Mouse (Mus musculus): ENCODE measurements around the gene Nagk. TPM values are rescaled to one million over a fixed set of nuclear protein-coding genes. Genes with fewer than 3 reads are reported as not detected.

The Nagk gene
- polyA plus RNA-seq, 1 experiment: 37.3 TPM

- Histone ChIP-seq H3K79me2 (ENCODE audit: control insufficient read depth, insufficient read depth) (no peaks in the 10 kb centered on the region), H3K79me3 (ENCODE audit: low read depth) (no peaks in the 10 kb centered on the region), H3K36me3 (ENCODE audit: control insufficient read depth, insufficient read depth) (no peaks in the 10 kb centered on the region), H3ac (ENCODE audit: control insufficient read depth, insufficient read length, low read depth) (no peak overlapping the region), H3K27me3 (ENCODE audit: control insufficient read depth, insufficient read depth, insufficient read length) (peaks cover 6% of the 10 kb centered on the region), H3K4me3 (ENCODE audit: insufficient read depth, poor library complexity, severe bottlenecking) (no peak overlapping the region)
- TF ChIP-seq CTCF (IDR thresholded peaks at IDR 0.05; ENCODE audit: control insufficient read depth, insufficient read depth, insufficient read length) (no peak), MYOD1 (IDR thresholded peaks at IDR 0.05; ENCODE audit: control insufficient read depth, insufficient read length, low read depth) (peak; percentile 8)
Measured at GRCm38 (mm10) chr6:83791251-83791890, 3.4 kb upstream of the Nagk start.

DNA sequence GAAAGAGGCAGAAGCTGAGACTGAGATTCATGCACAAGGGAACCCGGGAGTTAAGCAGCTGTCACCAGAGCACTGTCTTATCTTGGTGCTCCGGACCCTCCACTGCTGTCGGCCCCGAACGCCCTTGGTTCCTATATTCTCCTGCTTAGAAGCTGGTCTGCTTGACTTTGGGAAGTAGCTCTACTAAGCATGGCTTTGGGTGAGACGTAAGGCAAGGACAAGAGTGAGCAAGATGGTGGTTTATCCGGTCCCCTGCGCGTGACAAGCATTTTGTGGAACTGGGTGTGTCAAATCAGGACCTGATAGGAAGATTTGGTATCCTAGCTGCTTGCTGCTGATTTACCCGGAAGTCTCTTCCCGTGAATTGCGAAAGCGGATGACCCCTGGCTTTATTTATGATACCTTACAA, 714 bp downstream of the Nagk start:
- Histone ChIP-seq H3K4me3 (ENCODE audit: insufficient read depth, poor library complexity, severe bottlenecking) (peak overlapping the region; percentile 64), H3K79me3 (ENCODE audit: low read depth) (no peaks in the 10 kb centered on the region), H3ac (ENCODE audit: control insufficient read depth, insufficient read length, low read depth) (peak overlapping the region; percentile 80), H3K27me3 (ENCODE audit: control insufficient read depth, insufficient read depth, insufficient read length) (no peaks in the 10 kb centered on the region), H3K79me2 (ENCODE audit: control insufficient read depth, insufficient read depth) (no peaks in the 10 kb centered on the region), H3K36me3 (ENCODE audit: control insufficient read depth, insufficient read depth) (peaks cover 7% of the 10 kb centered on the region)
- TF ChIP-seq MYOD1 (IDR thresholded peaks at IDR 0.05; ENCODE audit: control insufficient read depth, insufficient read length, low read depth) (no peak), FOSL1 (IDR thresholded peaks at IDR 0.05; ENCODE audit: insufficient read depth, low read length, poor library complexity, severe bottlenecking) (no peak), USF1 (IDR thresholded peaks at IDR 0.05; ENCODE audit: low read depth) (no peak), CEBPB (IDR thresholded peaks at IDR 0.05; ENCODE audit: low read depth) (peak; percentile 89), MYOG (IDR thresholded peaks at IDR 0.05; ENCODE audit: control insufficient read depth, extremely low read depth, insufficient read length) (no peak)

GRCm38 (mm10) chr6:83796686-83797085, 1.9 kb downstream of the Nagk start:
- no peak overlapping the region for H3K4me3 ChIP-seq (ENCODE audit: insufficient read depth, poor library complexity, severe bottlenecking)
- H3K79me3 ChIP-seq (ENCODE audit: low read depth): no peaks in the 10 kb centered on the region
- TF ChIP-seq MYOD1 (IDR thresholded peaks at IDR 0.05; ENCODE audit: control insufficient read depth, insufficient read length, low read depth) (no peak), CTCF (IDR thresholded peaks at IDR 0.05; ENCODE audit: control insufficient read depth, insufficient read depth, insufficient read length) (no peak), USF1 (IDR thresholded peaks at IDR 0.05; ENCODE audit: low read depth) (no peak), FOSL1 (IDR thresholded peaks at IDR 0.05; ENCODE audit: insufficient read depth, low read length, poor library complexity, severe bottlenecking) (no peak), CEBPB (IDR thresholded peaks at IDR 0.05; ENCODE audit: low read depth) (no peak), MYOG (IDR thresholded peaks at IDR 0.05; ENCODE audit: control insufficient read depth, extremely low read depth, insufficient read length) (no peak)
- no peak overlapping the region for H3ac ChIP-seq (ENCODE audit: control insufficient read depth, insufficient read length, low read depth)
- no peaks in the 10 kb centered on the region for H3K79me2 ChIP-seq (ENCODE audit: control insufficient read depth, insufficient read depth)
- H3K27me3 ChIP-seq (ENCODE audit: control insufficient read depth, insufficient read depth, insufficient read length): no peaks in the 10 kb centered on the region
- peaks cover 11% of the 10 kb centered on the region for H3K36me3 ChIP-seq (ENCODE audit: control insufficient read depth, insufficient read depth)

- Histone ChIP-seq H3K36me3 (ENCODE audit: control insufficient read depth, insufficient read depth) (peaks cover 32% of the 10 kb centered on the region), H3K27me3 (ENCODE audit: control insufficient read depth, insufficient read depth, insufficient read length) (no peaks in the 10 kb centered on the region), H3ac (ENCODE audit: control insufficient read depth, insufficient read length, low read depth) (no peak overlapping the region), H3K79me2 (ENCODE audit: control insufficient read depth, insufficient read depth) (no peaks in the 10 kb centered on the region), H3K79me3 (ENCODE audit: low read depth) (no peaks in the 10 kb centered on the region), H3K4me3 (ENCODE audit: insufficient read depth, poor library complexity, severe bottlenecking) (no peak overlapping the region)
- no peak for TF ChIP-seq MYOD1 (IDR thresholded peaks at IDR 0.05; ENCODE audit: control insufficient read depth, insufficient read length, low read depth)
Measured at GRCm38 (mm10) chr6:83802033-83802432, 7.3 kb downstream of the Nagk start.

DNA sequence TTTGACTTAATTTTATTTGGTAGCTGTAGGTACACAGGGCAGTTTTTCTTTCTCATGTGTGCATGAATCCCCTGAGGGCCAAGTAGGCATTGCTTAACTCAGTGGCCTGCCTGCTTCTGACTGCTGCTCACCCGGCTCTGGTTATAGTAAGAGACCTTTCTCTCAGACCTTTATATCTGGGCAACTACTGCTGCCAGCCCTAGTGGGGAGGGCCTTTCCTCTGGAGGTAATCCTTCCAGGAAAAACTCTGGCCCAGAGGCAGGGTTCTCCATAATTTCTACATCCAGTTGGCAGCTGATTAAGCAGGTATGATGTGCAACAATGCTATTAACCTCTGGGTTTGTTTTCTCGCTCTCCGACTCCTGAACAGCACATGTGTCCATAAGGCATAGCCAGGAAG, 8.1 kb downstream of the Nagk start:
- Histone ChIP-seq H3K36me3 (ENCODE audit: control insufficient read depth, insufficient read depth) (peaks cover 32% of the 10 kb centered on the region), H3K27me3 (ENCODE audit: control insufficient read depth, insufficient read depth, insufficient read length) (no peaks in the 10 kb centered on the region), H3K79me3 (ENCODE audit: low read depth) (no peaks in the 10 kb centered on the region), H3K79me2 (ENCODE audit: control insufficient read depth, insufficient read depth) (no peaks in the 10 kb centered on the region), H3K4me3 (ENCODE audit: insufficient read depth, poor library complexity, severe bottlenecking) (no peak overlapping the region), H3ac (ENCODE audit: control insufficient read depth, insufficient read length, low read depth) (no peak overlapping the region)
- TF ChIP-seq CEBPB (IDR thresholded peaks at IDR 0.05; ENCODE audit: low read depth) (no peak), CTCF (IDR thresholded peaks at IDR 0.05; ENCODE audit: control insufficient read depth, insufficient read depth, insufficient read length) (no peak), USF1 (IDR thresholded peaks at IDR 0.05; ENCODE audit: low read depth) (no peak), MYOG (IDR thresholded peaks at IDR 0.05; ENCODE audit: control insufficient read depth, extremely low read depth, insufficient read length) (no peak), FOSL1 (IDR thresholded peaks at IDR 0.05; ENCODE audit: insufficient read depth, low read length, poor library complexity, severe bottlenecking) (no peak), MAX (IDR thresholded peaks at IDR 0.05) (no peak), MYOD1 (IDR thresholded peaks at IDR 0.05; ENCODE audit: control insufficient read depth, insufficient read length, low read depth) (no peak)

DNA sequence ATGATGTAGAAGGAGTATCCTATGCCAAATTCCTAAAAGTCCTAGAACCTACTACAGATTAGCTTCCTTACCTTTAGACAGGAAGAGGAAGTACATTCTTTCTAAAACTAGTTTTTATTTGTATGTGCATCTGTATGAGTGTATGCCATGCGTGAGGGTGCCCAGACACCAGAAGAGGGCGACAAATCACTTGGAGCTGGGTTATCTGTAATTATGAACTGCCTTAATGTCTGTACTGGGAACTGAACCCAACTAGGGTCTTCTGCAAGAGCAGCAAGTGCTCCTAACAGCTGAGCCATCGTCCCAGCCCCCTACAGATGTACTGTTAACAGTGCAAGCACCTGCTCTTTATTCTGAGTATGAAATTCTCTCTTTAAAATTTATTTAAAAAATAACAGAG, 21.0 kb downstream of the Nagk start:
- Histone ChIP-seq H3K79me2 (ENCODE audit: control insufficient read depth, insufficient read depth) (no peaks in the 10 kb centered on the region), H3K79me3 (ENCODE audit: low read depth) (no peaks in the 10 kb centered on the region), H3ac (ENCODE audit: control insufficient read depth, insufficient read length, low read depth) (no peak overlapping the region), H3K36me3 (ENCODE audit: control insufficient read depth, insufficient read depth) (peaks cover 20% of the 10 kb centered on the region), H3K27me3 (ENCODE audit: control insufficient read depth, insufficient read depth, insufficient read length) (no peaks in the 10 kb centered on the region), H3K4me3 (ENCODE audit: insufficient read depth, poor library complexity, severe bottlenecking) (no peak overlapping the region)
- TF ChIP-seq USF1 (IDR thresholded peaks at IDR 0.05; ENCODE audit: low read depth) (no peak), CEBPB (IDR thresholded peaks at IDR 0.05; ENCODE audit: low read depth) (no peak), CTCF (IDR thresholded peaks at IDR 0.05; ENCODE audit: control insufficient read depth, insufficient read depth, insufficient read length) (no peak), MYOG (IDR thresholded peaks at IDR 0.05; ENCODE audit: control insufficient read depth, extremely low read depth, insufficient read length) (no peak), MYOD1 (IDR thresholded peaks at IDR 0.05; ENCODE audit: control insufficient read depth, insufficient read length, low read depth) (no peak), FOSL1 (IDR thresholded peaks at IDR 0.05; ENCODE audit: insufficient read depth, low read length, poor library complexity, severe bottlenecking) (no peak), MAX (IDR thresholded peaks at IDR 0.05) (no peak)
